Mouse (Mus musculus) bone marrow, adult 2 months (tissue): ENCODE measurements around the gene Slc35c2.

Experiments used
- CTCF ChIP-seq: fragments of 200-500 bp; IDR thresholded peaks from 2 replicates; pipeline ENCODE4 v1.5.1; 2011; ENCODE audit warnings: low read length, control low read depth; ENCODE audit not compliant: control insufficient read depth, insufficient read depth
- POLR2A ChIP-seq: fragments of 200-500 bp; IDR thresholded peaks from 2 replicates; pipeline ENCODE4 v1.6.1; 2011; ENCODE audit warnings: low read depth, mild to moderate bottlenecking, control low read depth, low read length, borderline replicate concordance; ENCODE audit not compliant: control insufficient read depth

- TF ChIP-seq POLR2A (no peak), CTCF (no peak)
Observed at GRCm38 (mm10) chr2:165252801-165253200, 34.9 kb downstream of the Slc35c2 start.
